Mouse (Mus musculus): ENCODE results near the gene Gm17949. TPM values are rescaled to one million over a fixed set of nuclear protein-coding genes. Genes with fewer than 3 reads are reported as not detected.

Gm17949 gene
- polyA plus RNA-seq (2015; fragmentation: Nextera tagmentation; extraction: Ambion mirVana), result 0.52 and 0.54 TPM in 2 replicates

DNA sequence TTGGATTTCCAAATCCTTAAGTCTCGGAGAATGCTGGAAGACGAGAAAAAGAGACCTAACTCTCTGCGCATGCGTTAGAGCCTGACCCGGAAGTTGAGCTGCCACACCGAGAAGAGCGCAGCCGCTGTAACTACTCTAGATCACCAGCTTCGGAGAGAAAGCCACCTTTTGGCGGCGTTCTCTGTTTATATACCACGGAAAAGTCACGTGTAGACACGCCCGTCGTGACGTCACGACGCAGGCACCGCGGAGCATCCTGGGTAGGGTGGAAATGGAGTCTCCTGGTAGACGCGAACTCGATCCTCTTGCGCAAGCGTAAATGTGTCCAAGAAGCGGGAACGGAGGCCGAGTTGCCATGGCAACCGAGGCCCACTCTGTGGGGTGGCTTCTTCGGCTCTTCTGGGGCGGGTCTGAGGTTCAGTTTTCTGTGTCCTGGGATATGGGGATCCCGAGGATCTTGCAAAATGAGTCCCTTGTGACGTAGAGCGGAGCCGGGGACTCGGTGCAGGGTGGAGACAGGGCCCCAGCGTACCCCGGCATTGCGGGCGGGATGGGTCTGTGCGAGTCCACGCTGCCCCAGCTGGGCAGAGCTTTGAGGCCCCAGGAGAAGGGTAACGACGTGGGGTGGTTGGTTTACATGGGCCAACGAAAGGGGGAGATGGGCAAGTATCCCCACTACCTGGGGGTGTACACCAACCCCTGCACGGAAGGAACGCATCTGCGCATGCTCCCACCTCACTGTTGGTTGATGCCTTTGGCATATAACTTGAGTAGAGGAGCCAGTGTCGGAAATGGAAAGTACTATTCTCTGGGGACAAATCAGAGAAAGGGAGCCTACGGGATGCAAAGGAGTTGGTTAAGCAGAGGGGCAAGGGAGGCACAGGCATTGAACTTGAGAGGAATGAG is at the start of gene Gm17949, which contains the start of gene Gtf2f1:
TSS of gene Gm17949 (plus strand) at position 234 of the 906 bp plus-strand sequence.
TSS of gene Gtf2f1 (minus strand) at position 53 of the 906 bp plus-strand sequence.
- Histone ChIP-seq H3K4me2 (peak within 1 kb of the TSS; percentile 93), H3K9ac (peak within 1 kb of the TSS; percentile 82), H3K27me3 (no peaks in the 10 kb centered on the region), H3K4me3 (peak within 1 kb of the TSS; percentile 73), H3K9me3 (replicated peaks) (no peaks in the 10 kb centered on the region), H3K36me3 (ENCODE audit: poor library complexity, severe bottlenecking) (peaks cover 28% of the 10 kb centered on the region), H3K4me1 (peaks cover 24% of the 10 kb centered on the region), H3K27ac (peak within 1 kb of the TSS; percentile 91)
- WGBS, result under 1% methylated on average over 51 of the region's 51 CpGs
- peak; percentile 91 for ATAC-seq

DNA sequence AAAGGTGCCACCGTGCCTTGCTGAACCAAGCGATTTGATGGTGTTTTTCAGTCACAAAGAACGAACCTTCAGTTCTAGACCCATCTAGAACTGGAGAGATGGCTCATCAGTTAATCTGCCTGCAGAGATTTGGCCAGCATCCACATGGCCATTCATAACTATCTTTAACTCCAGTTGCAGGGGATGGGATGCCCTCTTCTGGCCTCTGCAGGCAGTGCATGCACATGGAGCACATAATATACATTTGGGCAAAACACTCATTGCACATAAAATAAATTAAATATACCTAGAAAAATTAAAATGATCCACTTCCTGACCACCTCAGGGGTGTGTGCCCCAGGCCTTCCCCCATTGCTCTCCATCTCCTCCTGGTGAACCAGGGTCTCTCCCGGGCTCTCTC is 49.4 kb upstream of the Gm17949 start:
- H3K4me1 ChIP-seq, result no peaks in the 10 kb centered on the region
- no peak for ATAC-seq
- H3K36me3 ChIP-seq (ENCODE audit: poor library complexity, severe bottlenecking), result no peaks in the 10 kb centered on the region
- 93% methylated on average over 4 of the region's 4 CpGs for WGBS
- H3K9me3 ChIP-seq (replicated peaks), result no peaks in the 10 kb centered on the region
- no peak overlapping the region for H3K27ac ChIP-seq
- no peak overlapping the region for H3K4me3 ChIP-seq
- H3K4me2 ChIP-seq, result no peak overlapping the region
- H3K9ac ChIP-seq, result no peak overlapping the region
- H3K27me3 ChIP-seq, result no peaks in the 10 kb centered on the region

DNA sequence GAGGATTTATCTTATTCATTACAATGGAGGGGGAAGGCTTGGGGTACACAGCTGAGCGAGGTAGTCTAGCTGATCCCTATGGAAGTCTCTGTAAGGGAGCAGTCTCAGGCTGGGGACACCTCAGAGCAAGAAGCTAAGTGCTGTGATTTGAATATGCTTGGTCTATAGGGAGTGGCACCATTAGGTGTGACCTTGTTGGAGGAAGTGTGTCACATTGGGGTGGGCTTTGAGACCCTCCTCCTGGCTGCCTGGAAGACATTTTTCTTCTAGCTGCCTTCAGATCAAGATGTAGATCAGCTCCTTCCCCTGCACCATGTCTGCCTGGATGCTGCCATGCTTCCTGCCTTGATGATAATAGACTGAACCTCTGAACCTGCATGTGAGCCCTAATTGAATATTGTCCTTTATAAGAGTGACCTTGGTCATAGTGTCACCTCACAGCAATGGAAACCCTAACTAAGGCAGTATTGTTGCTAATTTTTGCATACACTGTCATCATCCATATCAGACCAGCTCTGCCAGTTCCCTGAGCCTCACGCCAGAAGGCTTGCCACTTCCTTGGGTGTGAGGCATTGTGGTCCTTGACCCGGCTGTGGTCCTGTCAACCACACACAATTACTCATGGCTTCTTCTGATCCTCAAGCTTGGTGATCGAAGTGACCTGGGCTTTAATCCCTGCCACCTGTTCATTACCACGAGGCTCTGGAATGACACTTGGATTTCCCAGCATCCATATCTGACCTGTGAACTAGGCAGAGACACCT is 48.4 kb upstream of the Gm17949 start:
- H3K4me2 ChIP-seq, result no peak overlapping the region
- H3K27me3 ChIP-seq, result no peaks in the 10 kb centered on the region
- 81% methylated on average over 5 of the region's 5 CpGs for WGBS
- H3K36me3 ChIP-seq (ENCODE audit: poor library complexity, severe bottlenecking), result no peaks in the 10 kb centered on the region
- H3K27ac ChIP-seq, result no peak overlapping the region
- H3K4me3 ChIP-seq, result no peak overlapping the region
- no peak overlapping the region for H3K9ac ChIP-seq
- no peaks in the 10 kb centered on the region for H3K4me1 ChIP-seq
- no peak for ATAC-seq
- no peaks in the 10 kb centered on the region for H3K9me3 ChIP-seq (replicated peaks)

DNA sequence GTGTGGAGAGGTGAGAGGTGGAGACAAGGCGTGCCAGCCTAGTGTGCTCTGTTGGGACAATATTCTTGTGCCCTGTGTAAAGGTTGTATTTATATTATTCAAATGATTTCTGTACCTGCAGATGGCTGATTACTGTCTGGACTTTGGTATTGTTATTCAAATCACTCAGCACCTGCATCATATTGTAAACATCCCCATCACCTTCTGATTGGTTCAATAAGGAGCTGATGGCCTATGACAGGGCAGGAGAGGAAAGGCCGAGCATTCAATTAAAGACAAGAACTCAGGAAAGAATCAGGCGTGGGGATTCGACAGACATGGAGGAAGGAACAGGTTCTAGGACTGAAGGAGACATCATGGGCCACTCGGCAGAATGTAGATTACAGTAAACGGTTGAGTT is 47.6 kb upstream of the Gm17949 start:
- Histone ChIP-seq H3K9ac (no peak overlapping the region), H3K9me3 (replicated peaks) (no peaks in the 10 kb centered on the region), H3K4me3 (no peak overlapping the region), H3K27me3 (peaks cover 3% of the 10 kb centered on the region; the same call in 1 of the 2 replicates), H3K4me1 (no peaks in the 10 kb centered on the region), H3K36me3 (ENCODE audit: poor library complexity, severe bottlenecking) (no peaks in the 10 kb centered on the region), H3K4me2 (no peak overlapping the region), H3K27ac (no peak overlapping the region)
- 80% methylated on average over 6 of the region's 6 CpGs for WGBS
- no peak for ATAC-seq

DNA sequence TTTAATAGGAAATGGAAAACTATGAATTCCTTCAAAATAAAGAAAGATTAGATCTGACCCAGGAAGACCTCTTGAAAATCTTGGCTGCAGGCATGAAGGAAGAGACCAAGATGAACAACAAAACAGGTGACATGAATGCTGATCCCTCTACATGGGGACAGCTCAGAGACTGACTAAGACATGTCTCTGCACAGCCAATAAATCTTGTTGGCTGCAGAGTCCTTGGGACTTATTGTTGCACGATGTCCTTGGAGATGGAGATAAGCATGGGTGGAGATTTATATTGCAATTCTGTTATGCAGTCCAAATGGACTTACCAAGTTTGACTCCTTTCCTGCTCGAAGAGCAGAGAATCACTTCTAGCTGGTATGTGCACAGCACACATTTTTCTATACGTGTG is 41.9 kb upstream of the Gm17949 start:
- Histone ChIP-seq H3K9me3 (replicated peaks) (no peaks in the 10 kb centered on the region), H3K4me1 (no peaks in the 10 kb centered on the region), H3K4me3 (no peak overlapping the region), H3K9ac (no peak overlapping the region), H3K27me3 (peaks cover 8% of the 10 kb centered on the region), H3K4me2 (no peak overlapping the region), H3K27ac (no peak overlapping the region), H3K36me3 (ENCODE audit: poor library complexity, severe bottlenecking) (no peaks in the 10 kb centered on the region)
- no peak for ATAC-seq
- 71% methylated on average over 3 of the region's 3 CpGs for WGBS

DNA sequence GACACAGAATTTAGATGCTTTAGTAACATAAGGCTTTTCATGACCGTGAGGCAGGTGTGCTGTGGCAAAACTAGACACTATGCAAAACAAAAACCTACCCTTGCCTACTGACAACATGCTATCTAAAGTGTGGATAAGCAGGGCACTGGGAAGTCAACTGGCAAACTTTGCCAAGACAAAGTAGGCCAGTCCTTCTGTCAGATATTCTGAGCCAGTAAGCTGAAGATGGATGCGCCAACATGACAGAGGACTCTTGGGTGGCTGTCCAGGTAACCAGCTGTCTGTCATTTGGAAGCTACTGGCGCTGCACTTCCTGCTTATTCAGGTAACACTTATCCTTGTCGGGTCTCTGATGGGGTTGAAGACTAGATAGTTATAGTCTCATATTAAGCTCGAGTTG is 41.2 kb upstream of the Gm17949 start:
- peaks cover 8% of the 10 kb centered on the region for H3K27me3 ChIP-seq
- no peaks in the 10 kb centered on the region for H3K4me1 ChIP-seq
- no peak overlapping the region for H3K9ac ChIP-seq
- H3K36me3 ChIP-seq (ENCODE audit: poor library complexity, severe bottlenecking), result no peaks in the 10 kb centered on the region
- 78% methylated on average over 5 of the region's 5 CpGs for WGBS
- H3K4me3 ChIP-seq, result no peak overlapping the region
- no peak overlapping the region for H3K4me2 ChIP-seq
- no peaks in the 10 kb centered on the region for H3K9me3 ChIP-seq (replicated peaks)
- H3K27ac ChIP-seq, result no peak overlapping the region
- no peak for ATAC-seq

DNA sequence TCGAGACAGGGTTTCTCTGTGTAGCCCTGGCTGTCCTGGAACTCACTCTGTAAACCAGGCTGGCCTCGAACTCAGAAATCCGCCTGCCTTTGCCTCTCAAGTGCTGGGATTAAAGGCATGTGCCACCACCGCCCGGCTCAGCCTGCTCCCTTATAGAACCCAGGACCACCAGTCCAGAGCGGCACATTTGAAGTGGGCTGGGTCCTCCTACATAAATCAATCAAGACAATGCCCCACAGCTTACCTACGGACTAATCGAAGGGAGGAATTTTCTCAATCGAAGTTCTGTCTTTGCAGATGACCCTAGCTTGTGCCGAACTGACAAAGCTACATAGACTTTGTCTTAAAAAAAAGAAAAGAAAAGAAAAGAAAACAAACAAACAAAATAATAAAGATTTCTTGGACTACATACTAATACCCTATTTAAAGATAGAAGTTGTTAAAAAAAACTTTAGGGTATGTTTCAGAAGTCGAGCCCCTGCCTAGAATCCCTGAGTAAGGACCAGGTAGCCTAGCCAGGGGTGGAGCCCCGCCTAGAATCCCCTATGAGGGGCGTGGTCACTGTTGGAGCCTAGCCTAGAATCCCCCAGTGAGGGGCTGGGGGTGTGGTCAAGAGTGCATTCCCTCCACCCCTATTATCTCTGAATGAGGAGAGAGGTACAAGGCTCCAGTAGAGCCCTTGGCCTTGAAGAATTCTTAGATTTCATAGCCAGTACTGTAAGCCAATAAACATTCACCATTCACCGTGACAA is 37.1 kb upstream of the Gm17949 start:
- WGBS, result 70% methylated on average over 13 of the region's 14 CpGs
- no peak overlapping the region for H3K4me3 ChIP-seq

DNA sequence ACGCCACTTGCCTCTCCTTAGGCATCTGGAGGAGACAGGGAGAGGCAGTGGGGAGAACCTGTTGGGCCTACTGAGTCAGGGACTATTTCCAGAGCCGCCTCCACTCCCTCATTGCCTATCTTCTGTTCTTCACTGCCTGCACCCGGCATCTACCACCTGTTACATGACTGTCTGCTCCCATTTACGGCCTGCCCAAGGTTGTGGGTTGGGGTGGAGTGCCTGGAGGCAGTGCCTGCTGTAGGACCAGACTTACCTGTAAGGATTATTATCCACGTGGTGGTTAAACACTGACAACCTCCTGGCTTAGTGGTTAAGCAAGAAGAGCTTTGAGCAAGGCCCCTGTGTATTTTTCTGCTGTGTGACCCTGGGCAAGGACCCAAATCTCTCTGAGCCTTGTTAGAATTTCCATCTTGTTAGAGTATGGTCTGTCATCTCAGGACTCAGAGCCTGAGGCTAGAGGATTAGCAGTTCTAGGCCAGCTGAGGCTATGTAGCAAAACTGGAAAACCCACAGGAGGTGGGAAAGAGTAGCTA is 36.5 kb upstream of the Gm17949 start:
- no peak overlapping the region for H3K4me3 ChIP-seq
- no peak for ATAC-seq
- H3K27me3 ChIP-seq, result no peaks in the 10 kb centered on the region
- no peak overlapping the region for H3K4me2 ChIP-seq
- H3K36me3 ChIP-seq (ENCODE audit: poor library complexity, severe bottlenecking), result no peaks in the 10 kb centered on the region
- no peaks in the 10 kb centered on the region for H3K9me3 ChIP-seq (replicated peaks)
- 77% methylated on average over 5 of the region's 5 CpGs for WGBS
- no peaks in the 10 kb centered on the region for H3K4me1 ChIP-seq
- H3K9ac ChIP-seq, result no peak overlapping the region
- H3K27ac ChIP-seq, result no peak overlapping the region

More for the DNA sequence above, 37.1 kb upstream of the Gm17949 start:
- Histone ChIP-seq H3K4me1 (no peaks in the 10 kb centered on the region), H3K27me3 (peaks cover 4% of the 10 kb centered on the region), H3K27ac (no peak overlapping the region), H3K4me2 (no peak overlapping the region), H3K9me3 (replicated peaks) (no peaks in the 10 kb centered on the region), H3K36me3 (ENCODE audit: poor library complexity, severe bottlenecking) (no peaks in the 10 kb centered on the region), H3K9ac (no peak overlapping the region)
- ATAC-seq, result no peak

DNA sequence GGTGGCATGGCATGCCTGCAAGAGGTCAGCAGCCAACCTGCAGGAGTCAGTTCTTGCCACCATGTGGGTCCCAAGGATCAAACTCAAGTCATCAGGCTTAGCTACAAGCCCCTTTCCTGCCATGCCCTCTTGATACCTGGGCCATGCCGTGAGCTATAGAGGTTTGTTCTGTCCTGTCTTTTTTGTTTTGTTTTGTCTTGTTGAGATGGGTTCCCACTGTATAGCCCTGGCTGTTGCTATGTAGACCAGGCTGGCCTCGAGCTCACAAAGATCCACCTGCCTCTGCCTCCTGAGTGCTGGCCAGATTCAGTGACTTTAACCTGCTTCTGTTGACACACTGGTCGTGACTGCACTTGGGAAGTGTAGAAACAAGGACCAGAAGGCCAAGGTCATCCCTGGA is 35.9 kb upstream of the Gm17949 start:
- whole genome bisulfite sequencing, result 75% methylated on average over 3 of the region's 3 CpGs
- Histone ChIP-seq H3K4me1 (no peaks in the 10 kb centered on the region), H3K36me3 (ENCODE audit: poor library complexity, severe bottlenecking) (no peaks in the 10 kb centered on the region), H3K27me3 (no peaks in the 10 kb centered on the region), H3K9me3 (replicated peaks) (no peaks in the 10 kb centered on the region), H3K9ac (no peak overlapping the region), H3K27ac (no peak overlapping the region), H3K4me3 (no peak overlapping the region), H3K4me2 (no peak overlapping the region)
- ATAC-seq, result no peak

DNA sequence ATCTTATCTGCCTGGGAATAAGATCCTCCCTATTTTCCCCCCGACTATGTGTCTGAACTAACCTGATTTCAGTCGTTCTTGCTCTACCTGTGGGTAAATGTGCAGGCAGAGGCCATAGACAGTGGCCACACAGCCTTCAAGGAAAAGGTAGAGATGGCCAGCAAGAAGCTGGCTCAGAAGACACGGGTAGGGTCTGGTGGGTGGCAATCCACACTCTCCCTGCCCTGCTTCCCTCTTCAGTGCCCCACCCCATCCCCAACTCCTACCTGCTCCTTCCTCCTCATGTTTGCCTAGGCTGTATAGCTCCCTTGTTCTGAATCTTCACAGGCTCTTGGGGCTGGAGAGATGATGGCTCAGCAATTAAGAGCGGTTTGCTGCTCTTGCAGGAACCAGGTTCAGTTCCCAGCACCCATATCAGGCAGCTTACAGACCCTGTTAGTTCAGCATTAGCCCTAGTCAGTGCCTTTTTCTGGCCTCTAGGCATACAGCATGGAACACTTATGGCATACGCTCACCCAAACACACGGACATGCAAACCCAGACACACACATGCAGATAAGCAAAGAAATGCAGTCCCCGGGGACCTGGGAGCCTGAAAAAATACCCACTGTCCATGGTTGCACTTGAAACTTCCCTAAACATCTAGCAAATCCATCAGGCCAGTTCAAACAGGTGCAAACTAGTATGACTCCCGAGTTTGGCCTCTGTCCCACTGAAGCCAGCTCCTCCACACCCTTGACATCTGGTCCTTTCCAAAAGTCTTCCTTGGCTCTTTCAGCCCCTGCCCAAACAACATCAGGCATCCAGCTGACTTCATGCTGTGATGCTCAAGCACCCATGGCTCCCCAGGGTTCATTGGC is 34.5 kb upstream of the Gm17949 start:
- 82% methylated on average over 8 of the region's 8 CpGs for WGBS
- H3K9me3 ChIP-seq (replicated peaks), result no peaks in the 10 kb centered on the region

DNA sequence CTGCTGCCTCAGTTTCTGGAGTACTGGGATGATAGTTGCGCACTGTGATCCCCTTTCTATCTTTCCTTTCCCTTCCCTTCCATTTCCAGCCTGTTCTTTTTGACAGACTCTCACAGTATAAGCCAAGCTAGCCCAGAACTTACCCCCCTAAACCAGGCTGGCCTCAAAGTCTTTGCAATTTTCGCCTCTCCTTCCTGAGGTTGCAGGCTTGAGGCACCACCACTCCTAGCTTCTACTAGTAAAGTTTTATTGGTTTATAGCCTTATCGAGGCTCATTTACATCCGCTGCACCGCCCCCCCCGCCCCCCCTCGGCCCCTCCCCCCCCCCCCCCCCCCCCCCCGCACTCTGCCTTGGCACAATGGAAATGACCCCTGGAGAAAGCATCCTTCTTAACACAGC is 31.7 kb upstream of the Gm17949 start:
- no peak for ATAC-seq
- Histone ChIP-seq H3K27ac (no peak overlapping the region), H3K9ac (no peak overlapping the region), H3K9me3 (replicated peaks) (no peaks in the 10 kb centered on the region), H3K27me3 (no peaks in the 10 kb centered on the region), H3K4me3 (no peak overlapping the region), H3K4me2 (no peak overlapping the region), H3K4me1 (no peaks in the 10 kb centered on the region), H3K36me3 (ENCODE audit: poor library complexity, severe bottlenecking) (no peaks in the 10 kb centered on the region)
- 39% methylated on average over 7 of the region's 8 CpGs for WGBS

More for the DNA sequence above, 34.5 kb upstream of the Gm17949 start:
- no peak for ATAC-seq
- H3K27ac ChIP-seq, result no peak overlapping the region
- H3K36me3 ChIP-seq (ENCODE audit: poor library complexity, severe bottlenecking), result no peaks in the 10 kb centered on the region
- no peak overlapping the region for H3K4me3 ChIP-seq
- no peaks in the 10 kb centered on the region for H3K4me1 ChIP-seq
- H3K27me3 ChIP-seq, result no peaks in the 10 kb centered on the region
- H3K4me2 ChIP-seq, result no peak overlapping the region
- H3K9ac ChIP-seq, result no peak overlapping the region
